Mouse (Mus musculus) adipose tissue, adult 10 weeks (tissue): ENCODE data around the gene Fam193a. TPM values are rescaled to one million over a fixed set of nuclear protein-coding genes. Genes with fewer than 3 reads are reported as not detected.

ENCODE experiments used
- polyA plus RNA-seq: library from polyadenylated mRNA; stranded (reverse); fragments of 350-450 nt; fragmentation: Illumina TruSeq; extraction: RNeasy Lipid Tissue Mini Kit (QIAGEN cat#74804); gene quantifications from one replicate; pipeline ENCODE4 v1.2.3, GENCODE M21; 2014; ENCODE audit warnings: low read depth, low replicate concordance

Fam193a gene
- polyA plus RNA-seq = 16.0 TPM

GRCm38 (mm10) chr5:34369341-34370021 lies at the start of gene Fam193a:
Gene Fam193a, plus strand, starts transcription at chr5:34369933.

GRCm38 (mm10) chr5:34336097-34336774 lies 33.5 kb upstream of the Fam193a start, which contains the start of gene Rnf4:
Gene Rnf4, plus strand, starts transcription at chr5:34336289.

GRCm38 (mm10) chr5:34513466-34514217 lies 143.9 kb downstream of the Fam193a start, which contains the start of gene Tnip2:
Gene Tnip2, minus strand, starts transcription at chr5:34513991.

DNA sequence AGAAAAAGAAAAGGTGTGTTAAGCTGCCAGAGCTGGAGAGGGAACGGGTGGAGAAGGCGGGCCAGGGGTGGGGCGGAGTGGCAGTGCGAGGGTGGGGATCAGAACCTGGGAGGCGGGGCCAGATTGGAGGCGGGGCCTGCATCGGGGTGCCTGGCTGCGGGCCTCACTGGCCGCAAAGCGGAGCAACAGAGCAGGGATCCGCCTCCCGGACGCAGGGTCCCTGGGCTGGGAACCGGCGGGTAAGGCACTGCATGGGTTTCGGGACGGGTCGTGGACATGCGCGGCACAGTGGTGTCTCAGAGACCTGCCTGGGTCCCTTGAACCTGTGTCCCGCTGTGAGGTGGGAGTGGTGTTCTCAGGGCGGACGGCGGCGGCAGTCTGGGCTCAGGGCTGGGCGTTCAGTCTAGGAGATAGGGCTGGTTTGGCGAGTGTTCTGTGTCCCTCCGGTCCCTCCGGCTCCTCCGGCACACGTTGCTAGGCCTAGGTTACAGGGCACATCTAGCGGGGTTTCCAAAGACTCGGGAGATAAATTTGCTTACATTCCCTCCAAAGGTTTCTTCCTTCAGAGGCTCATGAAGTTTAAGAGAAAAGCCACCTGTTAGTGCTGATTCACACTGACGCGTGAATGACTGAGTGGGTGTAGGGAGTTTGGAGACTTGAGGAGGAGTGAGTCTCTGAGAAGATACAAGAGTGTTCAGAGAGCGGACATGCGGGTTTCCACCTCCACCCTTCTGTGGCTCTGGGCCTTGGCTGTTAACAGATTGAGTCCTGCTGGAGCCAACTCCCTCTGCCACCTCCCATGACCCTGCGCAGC lies 156.1 kb downstream of the Fam193a start, which contains the start of gene Sh3bp2:
Gene Sh3bp2 (plus strand): TSS at position 176 of the 814 bp plus-strand sequence.

Other genes starting within 250 kb of the Fam193a start
- 5.9 TPM for gene Poln, start 200.5 kb upstream of the Fam193a start, polyA plus RNA-seq
- 8.7 TPM for gene Haus3, start 200.4 kb upstream of the Fam193a start, polyA plus RNA-seq
- 107 TPM for gene Mxd4, start 182.2 kb upstream of the Fam193a start, polyA plus RNA-seq
- 0.74 TPM for gene Zfyve28, start 81.5 kb upstream of the Fam193a start, polyA plus RNA-seq
- 0.87 TPM for gene Cfap99, start 81.3 kb upstream of the Fam193a start, polyA plus RNA-seq
- 80.5 TPM for gene Rnf4, start 33.6 kb upstream of the Fam193a start, polyA plus RNA-seq
- 22.8 TPM for gene Tnip2, start 144.1 kb downstream of the Fam193a start, polyA plus RNA-seq
- 15.3 TPM for gene Sh3bp2, start 155.9 kb downstream of the Fam193a start, polyA plus RNA-seq
- 124 TPM for gene Add1, start 203.7 kb downstream of the Fam193a start, polyA plus RNA-seq